Mouse (Mus musculus) C2C12 (cell line): ENCODE measurements around the gene Dock4.

Experiments
- CEBPB ChIP-seq: IDR thresholded peaks from one replicate; pipeline ENCODE4 v1.6.1; 2011; ENCODE audit warnings: low read depth, mild to moderate bottlenecking, control low read depth, moderate library complexity
- CTCF ChIP-seq: IDR thresholded peaks from one replicate; pipeline ENCODE4 v1.5.1; 2011; ENCODE audit not compliant: control insufficient read depth, insufficient read depth, insufficient read length
- FOSL1 ChIP-seq: IDR thresholded peaks from one replicate; pipeline ENCODE4 v1.8.0; 2011; ENCODE audit warnings: mild to moderate bottlenecking, low read length; ENCODE audit not compliant: poor library complexity, insufficient read depth, severe bottlenecking
- MAX ChIP-seq: IDR thresholded peaks from one replicate; pipeline ENCODE4 v1.6.1; 2011; ENCODE audit warnings: mild to moderate bottlenecking, control low read depth
- MYOG ChIP-seq: IDR thresholded peaks from one replicate; pipeline ENCODE4 v1.6.1; 2011; ENCODE audit not compliant: control insufficient read depth, insufficient read length; ENCODE audit errors: extremely low read depth
- USF1 ChIP-seq: IDR thresholded peaks from one replicate; pipeline ENCODE4 v1.6.1; 2011; ENCODE audit warnings: low read depth, mild to moderate bottlenecking, control low read depth, moderate library complexity

DNA sequence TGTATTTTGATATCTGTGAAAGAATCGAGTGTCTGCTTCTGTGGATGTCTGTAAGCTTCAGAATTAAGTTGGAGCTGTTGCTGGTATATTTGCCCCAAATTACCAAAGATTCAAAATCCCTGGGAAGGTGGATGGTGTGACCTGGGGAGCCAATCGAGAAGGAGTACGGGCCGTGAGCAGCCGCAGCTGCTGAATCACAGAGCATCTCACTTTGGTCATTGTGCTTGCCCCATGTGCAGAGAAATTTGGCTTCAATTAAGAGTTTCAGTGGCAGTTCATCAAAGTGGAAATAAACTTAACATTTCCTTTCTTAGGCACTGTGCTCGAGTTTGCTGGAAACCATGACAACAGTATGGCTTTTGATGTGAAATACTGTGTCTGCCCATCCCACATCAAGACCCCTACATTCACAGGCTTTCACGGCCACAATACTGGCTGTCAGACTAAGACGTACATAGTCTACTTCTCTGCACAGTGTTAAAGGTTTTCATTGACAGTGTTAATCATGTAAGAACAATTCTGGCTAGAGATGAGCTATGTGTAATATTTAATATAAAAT is 321.6 kb downstream of the Dock4 start:
- no peak for TF ChIP-seq CTCF
- no peak for TF ChIP-seq MAX
- TF ChIP-seq FOSL1: no peak
- TF ChIP-seq MYOG: no peak
- TF ChIP-seq CEBPB: no peak
- no peak for TF ChIP-seq USF1
